ENCODE assay signal across 9 mouse cellular contexts in the genomic region with DNA sequence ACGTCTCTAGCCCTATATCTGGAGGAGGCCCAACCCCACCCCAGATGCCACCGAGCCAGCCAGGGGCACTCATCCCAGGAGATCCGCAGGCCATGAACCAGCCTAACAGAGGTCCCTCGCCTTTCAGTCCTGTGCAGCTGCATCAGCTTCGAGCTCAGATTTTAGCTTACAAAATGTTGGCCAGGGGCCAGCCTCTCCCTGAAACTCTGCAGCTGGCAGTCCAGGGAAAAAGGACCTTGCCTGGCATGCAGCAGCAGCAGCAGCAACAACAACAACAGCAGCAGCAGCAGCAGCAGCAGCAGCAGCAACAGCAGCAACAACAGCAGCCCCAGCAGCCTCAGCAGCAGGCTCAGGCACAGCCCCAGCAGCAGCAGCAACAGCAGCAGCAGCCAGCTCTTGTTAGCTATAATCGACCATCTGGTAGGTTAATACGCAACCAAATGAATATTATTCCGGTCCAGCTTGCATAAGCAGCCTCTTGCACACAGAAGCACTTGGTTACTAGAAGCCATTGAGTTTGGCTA. TPM values are rescaled to one million over a fixed set of nuclear protein-coding genes. Genes with fewer than 3 reads are reported as not detected.
DNase-seq lines count a peak whose midpoint lies in the region; ATAC-seq and TF ChIP-seq lines count a peak whose summit lies in the region.
"Had no signal": no experiment of that assay in that cellular context is flagged by ENCODE, and none has a peak within 500 bp of the region (broad histone marks: within the 10 kb centered on the region; RNA-seq: fewer than 3 reads in every experiment).

No protein-coding gene starts in this region.

- no peaks in the 10 kb centered on the region for H3K27me3 ChIP-seq in heart, adult 2 months (ENCODE audit: control insufficient read depth, insufficient read depth, low read length)
- H3K27me3 ChIP-seq in Patski: no peaks in the 10 kb centered on the region
- H3K27me3 ChIP-seq in forebrain, postnatal 0 days (ENCODE audit: insufficient read depth, low read length): no peaks in the 10 kb centered on the region
- no peaks in the 10 kb centered on the region for H3K27me3 ChIP-seq in midbrain, postnatal 0 days (ENCODE audit: insufficient read depth, low read length)
- H3K27me3 ChIP-seq: CH12.LX had no signal

- no peak overlapping the region for H3K9ac ChIP-seq in heart, adult 2 months (ENCODE audit: low read depth, low read length)
- no peak overlapping the region for H3K9ac ChIP-seq in forebrain, postnatal 0 days
- no peak overlapping the region for H3K9ac ChIP-seq in midbrain, postnatal 0 days (replicated peaks; ENCODE audit: low read length, poor library complexity, severe bottlenecking)

- in situ Hi-C loops in Patski (cut with MboI; ENCODE audit: low pct_unique_long_range_greater_than_20kb): no loop called here

- no peak overlapping the region for H3K27ac ChIP-seq in heart, adult 2 months
- peak overlapping the region; percentile 64; the same call in 1 of the 2 replicates for H3K27ac ChIP-seq in forebrain, postnatal 0 days (ENCODE audit: low read depth, low read length)
- no peak overlapping the region for H3K27ac ChIP-seq in midbrain, postnatal 0 days (ENCODE audit: low read depth, low read length)

- no peak overlapping the region for H3K4me3 ChIP-seq in heart, adult 2 months
- no peak overlapping the region for H3K4me3 ChIP-seq in forebrain, postnatal 0 days (ENCODE audit: low read depth, low read length)
- H3K4me3 ChIP-seq in midbrain, postnatal 0 days (ENCODE audit: low read depth, low read length): no peak overlapping the region

- no peak for TF ChIP-seq POLR2A in heart, adult 2 months (IDR thresholded peaks at IDR 0.05; ENCODE audit: insufficient read depth, low read depth, low read length)

- TF ChIP-seq CTCF in heart, adult 2 months (IDR thresholded peaks at IDR 0.05): no peak
- no peak for TF ChIP-seq CTCF in Patski (IDR thresholded peaks at IDR 0.05)
- TF ChIP-seq CTCF in forebrain, postnatal 0 days (IDR thresholded peaks at IDR 0.05; ENCODE audit: low read depth): no peak
- no peak for TF ChIP-seq CTCF in midbrain, postnatal 0 days (IDR thresholded peaks at IDR 0.05)

- H3K9me3 ChIP-seq in forebrain, postnatal 0 days (ENCODE audit: low read length): no peaks in the 10 kb centered on the region
- H3K9me3 ChIP-seq in midbrain, postnatal 0 days (ENCODE audit: low read length): no peaks in the 10 kb centered on the region

- intact Hi-C loops in heart, adult 2 months (cut with DNase I): no loop called here
- intact Hi-C loops in heart, postnatal 25 days (cut with DNase I): no loop called here

- TF ChIP-seq EP300 in heart, adult 2 months (IDR thresholded peaks at IDR 0.05; ENCODE audit: insufficient read depth, low read depth, low read length): no peak

- WGBS in heart, adult 2 months: 55% methylated on average over 8 of the region's 8 CpGs
- WGBS in forebrain, postnatal 0 days: 25% methylated on average over 8 of the region's 8 CpGs
- WGBS in midbrain, postnatal 0 days: 39% methylated on average over 8 of the region's 8 CpGs

- DNase-seq in heart, adult 2 months: peak; percentile 30 to 41
- DNase-seq in heart, postnatal 25 days (ENCODE audit: low spot score): no peak
- no peak for DNase-seq in Patski (ENCODE audit: low read depth, low spot score)
- DNase-seq in forebrain, postnatal 0 days: peak; percentile 45
- peak; percentile 58 to 70 for DNase-seq in kidney, postnatal 36 days
- peak; percentile 63 for DNase-seq in midbrain, postnatal 0 days (ENCODE audit: low spot score)
- no peak for DNase-seq in Muller cell, postnatal 12 days (ENCODE audit: inconsistent ontology term)

- no peaks in the 10 kb centered on the region; the same call in 1 of the 2 replicates for H3K4me1 ChIP-seq in heart, adult 2 months (ENCODE audit: control insufficient read depth, insufficient read depth, low read length)
- H3K4me1 ChIP-seq in forebrain, postnatal 0 days (ENCODE audit: insufficient read depth): no peaks in the 10 kb centered on the region
- H3K4me1 ChIP-seq in midbrain, postnatal 0 days (ENCODE audit: insufficient read depth, low read length): no peaks in the 10 kb centered on the region

- peak; percentile 47 for ATAC-seq in Patski
- ATAC-seq in forebrain, postnatal 0 days: peak; percentile 87
- no peak for ATAC-seq in midbrain, postnatal 0 days (ENCODE audit: low FRiP score)
- ATAC-seq in megakaryocyte progenitor cell, adult 5-6 weeks (replicated peaks; ENCODE audit: poor library complexity): no peak

- H3K4me2 ChIP-seq in forebrain, postnatal 0 days (ENCODE audit: low read depth): no peak overlapping the region
- no peak overlapping the region for H3K4me2 ChIP-seq in midbrain, postnatal 0 days (ENCODE audit: low read depth, low read length, poor library complexity, severe bottlenecking)

- CTCF ChIA-PET in Patski (lab: Charles Lee): interaction anchor here (1.2 to 1.4 kb wide), 2 partner anchors 11 to 17 kb away, joined by 4 read pairs; no protein-coding TSS in a partner anchor

- no peaks in the 10 kb centered on the region for H3K79me2 ChIP-seq in heart, adult 2 months (replicated peaks; ENCODE audit: control insufficient read depth, insufficient read depth, low read length)

- peaks cover 4% of the 10 kb centered on the region for H3K36me3 ChIP-seq in heart, adult 2 months (ENCODE audit: control insufficient read depth, insufficient read depth, low read length)
- peaks cover 24% of the 10 kb centered on the region; the same call in 1 of the 2 replicates for H3K36me3 ChIP-seq in forebrain, postnatal 0 days (ENCODE audit: insufficient read depth)
- H3K36me3 ChIP-seq in midbrain, postnatal 0 days (ENCODE audit: insufficient read depth, low read length): no peaks in the 10 kb centered on the region

- POLR2A ChIA-PET in Patski (lab: Charles Lee): no interaction called here

RNA-seq across cellular contexts. Expression of gene Smarca2, which starts 25.9 kb away (rescaled TPM):
- 10 to 100 TPM; 65.7 to 72.1 TPM for total RNA-seq in heart, adult 2 months (2021)
- 24.3 and 54.1 TPM in 2 replicates for polyA plus RNA-seq in heart, adult 2 months (2012; rRNA removed)
- 10 to 100 TPM; 57.0 to 57.4 TPM for total RNA-seq in heart, postnatal 25 days (2021)
- 153 TPM for polyA plus RNA-seq in Patski (2021)
- 162 and 192 TPM in 2 replicates for total RNA-seq in forebrain, postnatal 0 days (2014; rRNA removed)
- 66.6 and 135 TPM in 2 replicates for polyA plus RNA-seq in forebrain, postnatal 0 days (2015; fragmentation: Nextera tagmentation; extraction: Ambion mirVana)
- 138 and 139 TPM in 2 replicates for total RNA-seq in midbrain, postnatal 0 days (2014; rRNA removed)
- polyA plus RNA-seq in midbrain, postnatal 0 days (2015; fragmentation: Nextera tagmentation; extraction: Ambion mirVana): 131 and 146 TPM in 2 replicates
- 68.9 and 76.5 TPM in 2 replicates for total RNA-seq in megakaryocyte progenitor cell, adult 5-6 weeks (2015)
- 50.3 and 60.7 TPM in 2 replicates for total RNA-seq in megakaryocyte progenitor cell, adult 5-6 weeks (2017)

Comparison
In these comparisons a context has a peak if more than half of its experiments do, and no peak if none do; other contexts are left out.
1. DNase-seq: peak in heart, adult 2 months (2 of 2), forebrain, postnatal 0 days (single experiment), kidney, postnatal 36 days (2 of 2) and midbrain, postnatal 0 days (single experiment); none in heart, postnatal 25 days (single experiment), Patski (single experiment) and Muller cell, postnatal 12 days (single experiment).
2. ATAC-seq: peak in Patski (single experiment) and forebrain, postnatal 0 days (single experiment); none in midbrain, postnatal 0 days (single experiment) and megakaryocyte progenitor cell, adult 5-6 weeks (single experiment).